Mouse (Mus musculus): ENCODE results near the gene Rpl41.

Gene Rpl41

DNA sequence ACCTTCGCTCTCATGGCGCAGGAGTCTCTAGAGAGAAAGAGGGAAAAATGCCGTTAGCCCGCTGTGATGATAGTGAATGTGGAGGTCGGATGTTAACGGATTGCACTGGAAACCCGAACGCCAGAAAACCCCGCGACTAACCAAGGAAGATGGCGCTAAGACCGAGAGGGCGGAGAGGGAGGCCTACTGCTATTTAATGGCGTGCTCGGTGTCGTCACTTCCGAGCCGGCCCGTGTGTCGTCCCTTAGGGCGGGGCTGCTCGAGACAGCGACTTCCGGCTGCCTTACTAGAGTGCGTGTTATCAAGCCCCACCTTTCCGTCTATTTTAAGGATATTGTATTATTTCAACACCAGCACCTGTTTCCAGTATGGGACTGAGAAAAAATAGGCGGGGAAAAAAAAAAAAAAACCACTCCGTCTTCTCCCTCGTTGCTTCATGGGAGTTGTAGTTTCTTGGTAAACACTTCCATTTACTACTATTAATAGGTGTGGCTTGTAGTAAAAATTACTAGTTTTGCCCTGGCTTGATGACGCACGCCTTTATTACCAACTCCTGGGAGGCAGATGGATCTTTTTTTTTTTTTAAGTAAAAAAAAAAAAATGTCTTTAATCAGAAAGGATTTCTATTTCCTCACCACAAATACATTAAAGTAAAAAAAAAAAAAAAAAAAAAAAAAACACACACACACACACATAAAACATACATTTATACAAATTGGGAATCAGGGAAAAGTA is at the start of gene Rpl41:
Gene Rpl41 (minus strand): TSS at position 359 of the 735 bp plus-strand sequence.
- peak; percentile 93 for DNase-seq (ENCODE audit: low read depth, low spot score)

GRCm38 (mm10) chr10:128598476-128598875 is 49.4 kb upstream of the Rpl41 start:
- no peak for DNase-seq (ENCODE audit: low read depth, low spot score)

DNA sequence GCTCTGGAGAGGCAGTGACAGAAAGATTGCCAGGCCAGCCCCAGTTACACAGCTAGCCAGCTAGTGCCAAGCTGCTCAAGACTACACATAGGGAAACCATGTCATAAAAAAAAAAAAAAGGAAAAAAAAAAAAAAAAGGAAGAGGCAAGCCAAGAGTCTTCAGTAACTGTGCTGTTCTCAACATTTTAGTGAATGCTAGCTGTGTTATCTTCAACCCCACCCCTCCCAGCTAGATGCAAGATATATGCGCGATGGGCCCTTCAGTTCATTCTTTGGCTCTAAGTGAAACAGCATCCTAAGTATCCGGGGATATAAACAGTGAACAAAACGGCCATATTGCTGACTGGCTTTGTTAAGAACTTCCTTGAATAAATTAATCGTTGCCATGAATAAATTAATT is 43.7 kb upstream of the Rpl41 start:
- no peak for DNase-seq (ENCODE audit: low read depth, low spot score)

GRCm38 (mm10) chr10:128591436-128591835 is 42.3 kb upstream of the Rpl41 start:
- no peak for DNase-seq (ENCODE audit: low read depth, low spot score)

- no peak for DNase-seq (ENCODE audit: low read depth, low spot score)
These were observed 41.1 kb upstream of the Rpl41 start for GRCm38 (mm10) chr10:128590193-128590690.

- no peak for DNase-seq (ENCODE audit: low read depth, low spot score)
These were observed 40.5 kb upstream of the Rpl41 start, which contains the start of gene Erbb3 for GRCm38 (mm10) chr10:128589464-128590192. Gene Erbb3 (minus strand): TSS chr10:128589652.

- no peak for DNase-seq (ENCODE audit: low read depth, low spot score)
These were observed 39.8 kb upstream of the Rpl41 start for GRCm38 (mm10) chr10:128588775-128589463.

- DNase-seq (ENCODE audit: low read depth, low spot score) = no peak
These were observed 39.0 kb upstream of the Rpl41 start for GRCm38 (mm10) chr10:128588136-128588535.

DNA sequence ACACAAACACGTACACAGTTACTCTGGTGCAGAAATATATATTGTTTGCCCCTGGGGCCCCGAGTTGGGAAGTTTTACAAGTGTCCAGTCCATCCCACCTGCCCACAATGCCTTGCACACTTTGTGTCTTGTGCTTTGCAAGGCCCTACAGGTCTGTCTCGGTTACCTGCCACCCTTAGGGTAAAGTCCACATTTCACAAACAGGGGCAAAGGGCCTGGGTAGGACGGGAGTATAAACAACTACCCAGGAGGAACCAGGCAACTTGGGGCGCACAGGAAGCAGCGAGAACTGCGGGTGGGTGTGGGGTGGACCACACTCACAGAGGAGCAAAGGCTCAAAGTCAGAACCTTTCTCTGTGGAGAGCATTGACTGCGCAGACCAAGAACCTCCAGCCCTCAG is 38.6 kb upstream of the Rpl41 start:
- no peak for DNase-seq (ENCODE audit: low read depth, low spot score)

- DNase-seq (ENCODE audit: low read depth, low spot score) = no peak
These were observed 38.0 kb upstream of the Rpl41 start for GRCm38 (mm10) chr10:128587120-128587519.

DNA sequence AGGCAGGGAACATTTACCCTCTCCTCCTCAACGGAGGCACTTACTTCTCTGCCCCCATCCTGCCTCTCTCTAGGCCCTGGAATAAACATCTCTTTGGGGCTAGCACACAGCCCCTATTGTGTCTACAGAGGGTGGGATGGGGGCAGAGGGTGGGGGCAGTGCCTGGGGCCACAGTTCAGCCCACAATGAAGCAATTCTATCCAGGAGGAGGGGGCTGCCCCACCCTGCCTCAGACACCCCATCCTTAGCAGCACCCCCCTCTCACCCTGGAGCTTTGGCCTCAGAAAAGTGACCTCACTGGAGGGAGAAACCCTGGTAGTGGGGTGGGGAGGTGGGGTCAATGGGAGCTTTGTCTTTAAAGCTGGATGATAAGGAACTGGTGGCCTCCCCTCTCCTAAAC is 37.4 kb upstream of the Rpl41 start:
- no peak for DNase-seq (ENCODE audit: low read depth, low spot score)

DNA sequence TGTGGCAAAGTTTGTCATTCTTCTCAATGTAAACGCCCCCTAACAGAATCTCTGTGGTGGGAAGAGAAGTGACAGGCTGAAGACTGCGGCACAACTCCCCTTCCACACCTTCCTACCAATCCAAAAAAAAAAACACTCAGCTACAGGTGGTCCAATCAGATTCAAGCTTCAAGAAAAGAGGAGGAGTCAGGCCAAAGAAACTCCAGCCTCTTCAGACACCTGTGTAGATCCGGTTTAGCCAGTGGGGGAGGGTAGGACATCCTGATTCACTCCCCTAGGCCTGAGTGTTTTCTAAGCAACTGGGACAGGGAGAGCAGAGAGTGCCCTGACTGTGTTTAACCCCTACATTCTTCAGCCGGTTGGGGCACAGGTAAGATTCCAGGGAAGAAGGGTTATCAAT is 35.3 kb upstream of the Rpl41 start:
- no peak for DNase-seq (ENCODE audit: low read depth, low spot score)

- DNase-seq (ENCODE audit: low read depth, low spot score) = no peak
These were observed 34.5 kb upstream of the Rpl41 start for GRCm38 (mm10) chr10:128583644-128584043.

DNA sequence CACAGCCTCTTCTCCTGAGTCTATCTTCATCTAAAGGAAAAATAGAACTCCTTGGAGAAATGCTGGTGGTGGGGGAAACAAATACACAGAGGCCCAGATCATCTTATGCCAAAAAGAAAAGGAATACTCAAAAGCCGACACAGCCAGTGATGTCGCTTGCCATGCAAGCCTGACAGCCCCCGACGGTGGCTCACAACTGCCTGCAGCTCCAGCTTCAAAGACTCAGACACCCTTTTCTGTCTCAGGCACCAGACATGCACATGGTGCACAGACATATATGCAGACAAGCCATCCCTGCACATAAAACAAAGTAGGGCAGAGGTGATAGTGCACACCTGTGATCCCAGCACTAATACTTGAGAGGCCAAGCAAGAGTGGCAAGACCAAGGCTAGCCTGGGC is 30.6 kb upstream of the Rpl41 start:
- DNase-seq (ENCODE audit: low read depth, low spot score) = no peak

DNA sequence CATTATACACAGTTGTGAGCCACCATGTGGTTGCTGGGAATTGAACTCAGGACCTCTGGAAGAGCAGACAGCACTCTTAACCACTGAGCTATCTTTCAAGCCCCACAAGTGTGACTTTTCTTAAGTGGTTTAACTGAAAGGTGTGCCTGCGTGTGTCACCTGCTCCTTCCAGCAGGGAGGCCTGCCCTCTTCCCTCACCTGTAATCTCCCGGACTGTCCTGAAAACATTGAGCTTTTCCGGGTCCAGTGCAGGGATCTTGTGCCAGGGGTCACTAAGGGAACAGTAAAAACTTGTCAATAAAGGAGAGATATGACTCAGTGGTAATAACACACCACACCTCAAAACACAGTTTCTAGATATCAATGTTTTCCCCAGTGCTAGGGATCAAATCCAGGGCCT is 30.2 kb upstream of the Rpl41 start:
- no peak for DNase-seq (ENCODE audit: low read depth, low spot score)

DNA sequence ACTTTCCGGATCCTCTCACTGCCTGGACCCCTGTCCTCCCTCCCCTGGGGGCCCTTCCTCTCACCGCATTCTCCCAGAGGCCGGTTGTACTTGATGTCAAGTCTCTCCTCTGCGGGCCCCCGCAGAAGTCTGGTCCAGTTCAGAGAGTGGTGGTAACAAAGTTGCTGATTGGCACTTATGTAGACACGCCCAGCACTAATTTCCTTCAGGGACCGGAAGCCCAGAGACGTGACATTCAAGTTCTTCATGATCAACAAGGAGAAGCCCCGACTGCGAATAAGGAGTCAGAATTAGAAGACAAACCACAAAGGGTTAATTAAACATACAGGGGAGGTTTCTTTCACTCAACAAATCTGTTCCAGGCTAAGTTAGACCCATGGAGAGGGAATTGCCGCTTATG is 29.2 kb upstream of the Rpl41 start:
- DNase-seq (ENCODE audit: low read depth, low spot score) = no peak

GRCm38 (mm10) chr10:128575063-128575462 is 26.0 kb upstream of the Rpl41 start:
- no peak for DNase-seq (ENCODE audit: low read depth, low spot score)

- DNase-seq (ENCODE audit: low read depth, low spot score) = peak; percentile 92
These were observed 16.9 kb upstream of the Rpl41 start, which contains the start of gene Pa2g4 for GRCm38 (mm10) chr10:128565788-128566531. Gene Pa2g4 (minus strand): TSS chr10:128565987.

DNA sequence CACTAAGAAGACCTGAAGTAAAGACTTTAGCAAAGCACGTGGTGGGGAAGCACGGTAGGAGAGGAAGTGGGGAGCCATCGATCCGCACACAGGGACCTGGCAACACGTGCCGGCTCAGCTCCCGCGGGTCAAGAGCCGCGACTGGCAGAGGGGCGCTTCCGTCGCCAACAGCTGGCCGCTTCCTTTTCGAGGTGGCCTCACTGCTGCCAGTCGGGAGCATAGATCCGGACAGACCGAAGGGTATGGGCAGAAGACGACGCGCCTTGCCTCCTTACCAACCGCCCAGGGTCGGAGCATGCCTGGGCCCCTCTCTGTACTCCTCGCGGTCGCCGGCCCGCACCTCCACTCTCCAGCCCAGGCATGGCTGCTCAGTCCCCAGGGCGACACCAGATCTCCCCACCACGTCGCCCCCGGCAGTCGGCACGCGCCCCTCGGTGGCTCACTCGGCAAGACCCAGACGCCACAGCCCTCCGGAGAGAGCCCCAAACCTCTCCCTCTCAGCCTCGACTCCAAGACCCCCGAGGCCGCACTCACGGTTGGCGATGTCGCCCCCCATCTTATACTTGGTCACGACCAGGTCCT is 16.2 kb upstream of the Rpl41 start:
- no peak for DNase-seq (ENCODE audit: low read depth, low spot score)

DNA sequence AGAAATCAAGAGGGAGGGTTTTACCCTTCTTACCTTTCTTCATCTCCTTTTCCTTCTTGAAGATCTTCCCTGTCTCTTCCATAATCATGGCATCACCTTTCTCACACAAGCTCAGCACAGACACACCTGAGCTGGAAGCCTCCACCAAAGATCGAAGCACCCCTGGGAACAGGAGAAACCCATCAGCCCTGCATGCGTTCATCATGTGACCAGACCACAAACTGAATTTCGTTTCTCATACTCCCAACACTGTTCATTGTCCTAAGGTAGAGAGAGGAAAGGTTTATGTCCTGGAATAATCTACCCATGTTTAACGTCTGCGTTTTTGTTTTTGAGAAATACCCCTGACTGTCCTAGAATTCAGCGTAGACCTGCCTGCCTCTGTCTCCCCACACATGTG is 14.4 kb upstream of the Rpl41 start:
- no peak for DNase-seq (ENCODE audit: low read depth, low spot score)

GRCm38 (mm10) chr10:128556963-128557362 is 7.9 kb upstream of the Rpl41 start:
- no peak for DNase-seq (ENCODE audit: low read depth, low spot score)
